Mouse (Mus musculus) testis, postnatal 14 days (tissue): ENCODE measurements around the gene Slc15a4.

Experiments used
- DNase-seq: peaks from one replicate; pipeline ENCODE4 v3.0.0; 2021; ENCODE audit warnings: low spot score

Gene Slc15a4

DNA sequence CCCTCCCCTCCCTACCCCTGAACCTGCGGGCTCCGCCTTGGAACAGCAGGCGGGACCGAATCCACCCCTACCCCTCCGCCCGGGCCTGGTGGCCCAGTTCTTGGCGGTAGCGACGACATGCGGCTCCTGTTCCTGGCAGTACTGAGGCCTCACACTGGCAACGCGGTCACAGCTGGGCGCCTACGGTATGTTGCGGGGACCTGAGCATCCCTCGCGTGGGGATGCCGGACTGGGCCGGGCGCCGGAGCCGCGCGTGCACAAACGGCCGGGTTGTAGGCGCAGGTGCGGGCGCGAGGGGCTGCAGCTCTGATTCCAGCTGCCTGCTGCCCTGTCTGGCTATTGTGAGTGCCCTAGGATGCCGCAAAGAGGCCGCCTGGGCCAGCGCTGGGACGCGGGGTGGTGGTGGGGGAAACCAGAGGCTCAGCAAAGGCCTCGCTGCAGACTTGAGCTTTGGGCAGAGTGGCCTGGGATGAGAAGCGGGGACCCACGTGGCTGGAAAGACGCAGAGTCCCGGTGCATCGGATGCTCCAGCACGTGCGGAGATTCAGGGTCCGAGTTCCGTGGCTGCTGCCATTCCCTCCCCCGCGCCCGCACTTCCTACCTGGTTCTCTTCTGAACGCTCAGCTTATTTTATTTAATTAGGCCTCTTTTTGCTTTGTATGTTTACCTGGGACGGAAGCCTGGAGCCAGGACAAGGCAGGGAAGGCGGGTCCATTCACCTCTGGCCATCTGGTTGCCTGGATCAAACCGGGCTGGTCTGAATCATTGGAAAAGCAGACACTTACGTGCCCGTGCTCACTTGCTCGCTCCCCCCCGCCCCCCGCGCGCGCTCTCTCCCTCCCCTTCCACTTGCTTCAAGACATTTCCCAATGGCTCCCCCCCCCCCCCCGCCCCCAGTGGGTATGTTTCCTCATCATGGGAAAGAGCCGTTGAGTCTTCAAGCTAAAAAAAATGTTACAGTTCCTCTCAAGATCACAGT is at the start of gene Slc15a4, which contains the start of gene Glt1d1:
Gene Slc15a4 (minus strand): TSS at position 731 of the 979 bp plus-strand sequence.
Gene Glt1d1 (plus strand): TSS at position 96 of the 979 bp plus-strand sequence.
- DNase-seq: no peak

GRCm38 (mm10) chr5:127678501-127678900 is 45.8 kb upstream of the Slc15a4 start:
- DNase-seq: no peak

- DNase-seq: no peak
Measured at GRCm38 (mm10) chr5:127677561-127677960, 44.9 kb upstream of the Slc15a4 start.

GRCm38 (mm10) chr5:127673913-127674312 is 41.2 kb upstream of the Slc15a4 start:
- no peak for DNase-seq

DNA sequence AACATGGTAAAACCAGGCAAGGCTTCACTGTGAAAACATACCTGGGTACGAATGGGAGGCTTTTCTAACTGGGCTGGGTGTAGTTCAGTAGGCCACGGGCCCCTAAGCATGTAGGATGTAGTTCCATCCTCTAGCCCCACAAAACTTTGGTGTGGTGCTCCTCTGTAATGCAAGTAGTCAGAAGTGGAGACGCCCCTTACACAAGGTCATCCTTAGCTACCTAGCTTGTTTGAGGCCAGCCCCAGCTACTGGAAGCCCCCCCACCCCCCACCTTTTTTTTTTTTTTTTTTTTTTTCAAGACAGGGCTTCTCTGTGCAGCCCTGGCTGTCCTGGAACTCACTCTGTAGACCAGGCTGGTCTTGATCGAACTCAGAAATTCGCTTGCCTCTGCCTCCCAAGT is 28.3 kb upstream of the Slc15a4 start:
- DNase-seq: no peak

GRCm38 (mm10) chr5:127660267-127660666 is 27.6 kb upstream of the Slc15a4 start:
- DNase-seq: no peak

DNA sequence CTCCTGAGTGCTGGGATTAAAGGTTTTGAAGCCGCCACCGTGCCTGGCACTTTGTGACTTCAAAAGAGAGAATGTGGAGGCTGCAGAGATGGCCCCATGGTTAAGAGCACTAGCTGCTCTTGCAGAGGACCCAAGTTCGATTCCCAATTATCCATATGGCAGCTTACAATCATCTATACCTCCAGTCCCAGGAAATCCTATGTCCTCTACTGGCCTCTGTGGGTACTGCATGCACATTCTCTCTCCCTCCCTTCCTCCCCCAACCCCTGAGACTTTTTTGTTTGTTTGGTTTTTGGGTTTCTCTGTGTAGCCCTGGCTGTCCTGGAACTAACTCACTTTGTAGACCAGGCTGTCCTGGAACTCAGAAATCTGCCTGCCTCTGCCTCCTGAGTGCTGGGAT is 26.6 kb upstream of the Slc15a4 start:
- no peak for DNase-seq

DNA sequence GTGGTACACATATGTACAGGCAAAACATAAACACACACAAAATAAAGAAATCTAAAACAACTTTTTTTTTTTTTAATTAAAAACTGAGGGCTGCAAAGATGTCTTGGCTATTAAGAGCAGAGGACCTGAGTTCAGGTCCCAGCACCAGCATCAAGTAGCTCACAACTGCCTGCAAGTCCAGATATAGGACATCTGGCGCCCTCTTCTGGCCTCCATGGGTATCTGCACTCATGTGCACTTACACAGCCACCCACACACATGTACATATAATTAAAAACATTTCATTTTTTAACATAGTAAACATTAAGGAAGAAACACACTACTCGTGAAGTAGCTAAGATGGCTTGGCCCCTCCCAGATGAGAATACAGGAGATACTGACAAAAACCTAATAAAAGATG is 25.6 kb upstream of the Slc15a4 start:
- no peak for DNase-seq

- DNase-seq: peak; percentile 17
Measured at GRCm38 (mm10) chr5:127649077-127649476, 16.4 kb upstream of the Slc15a4 start.

DNA sequence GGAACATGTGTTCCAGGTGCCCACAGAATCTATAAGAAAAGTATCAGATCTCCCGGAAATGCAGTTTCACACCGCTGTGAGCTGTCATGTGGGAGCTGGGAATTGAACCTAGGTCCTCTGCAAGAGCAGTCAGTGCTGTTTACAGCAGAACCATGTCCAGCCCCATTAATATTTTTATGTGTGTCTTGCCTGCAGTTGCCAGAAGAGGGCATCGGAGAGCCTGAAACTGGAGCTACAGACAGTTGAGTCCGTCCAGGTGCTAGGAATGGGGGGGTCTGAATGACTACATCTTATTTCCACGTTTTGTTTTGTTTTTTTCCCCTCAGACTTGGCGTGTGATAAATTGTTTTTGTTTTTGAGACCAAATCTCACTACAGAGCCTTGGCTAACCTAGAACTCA is 15.3 kb upstream of the Slc15a4 start:
- DNase-seq: no peak

- DNase-seq: no peak
Measured at GRCm38 (mm10) chr5:127641185-127641958, 8.7 kb upstream of the Slc15a4 start.

DNA sequence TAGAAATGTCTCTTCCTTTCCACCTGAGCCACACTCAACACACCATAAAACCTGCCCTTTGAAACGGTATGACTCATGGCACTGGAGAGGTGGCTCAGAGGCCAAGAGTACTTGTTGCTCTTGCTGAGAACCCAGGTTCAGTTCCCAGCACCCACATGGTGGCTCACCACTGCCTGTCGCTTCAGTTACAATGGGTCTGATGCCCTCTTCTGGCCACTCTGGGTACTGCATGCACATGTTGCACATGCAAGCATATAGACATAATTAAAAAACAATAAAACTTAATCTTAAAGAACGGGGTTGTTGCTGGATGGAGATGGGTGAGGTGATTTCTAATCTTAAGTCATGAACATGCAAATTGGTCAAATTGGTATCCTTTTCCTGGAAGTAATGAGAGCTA is 7.7 kb upstream of the Slc15a4 start:
- DNase-seq: peak; percentile 71

DNA sequence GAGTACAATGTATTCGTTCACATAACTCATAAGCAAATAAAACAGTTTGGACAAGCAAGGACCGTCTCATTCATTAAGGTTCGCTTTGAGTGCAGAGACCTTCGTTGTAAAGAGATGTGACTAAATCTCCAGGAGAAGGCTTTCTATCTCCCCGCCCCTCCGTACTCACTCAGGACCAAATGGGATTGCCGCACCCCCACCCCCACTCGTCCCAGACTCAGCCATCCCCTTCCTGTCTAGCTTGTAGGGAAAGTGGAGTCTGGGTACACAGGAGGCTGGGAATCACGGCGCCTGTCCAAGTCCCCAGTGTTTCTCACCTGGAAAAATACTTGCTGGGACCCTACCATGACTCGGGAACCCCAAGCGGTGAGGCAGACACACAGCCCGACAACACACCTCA is 6.9 kb upstream of the Slc15a4 start:
- no peak for DNase-seq

GRCm38 (mm10) chr5:127639067-127639605 is 6.4 kb upstream of the Slc15a4 start:
- no peak for DNase-seq

DNA sequence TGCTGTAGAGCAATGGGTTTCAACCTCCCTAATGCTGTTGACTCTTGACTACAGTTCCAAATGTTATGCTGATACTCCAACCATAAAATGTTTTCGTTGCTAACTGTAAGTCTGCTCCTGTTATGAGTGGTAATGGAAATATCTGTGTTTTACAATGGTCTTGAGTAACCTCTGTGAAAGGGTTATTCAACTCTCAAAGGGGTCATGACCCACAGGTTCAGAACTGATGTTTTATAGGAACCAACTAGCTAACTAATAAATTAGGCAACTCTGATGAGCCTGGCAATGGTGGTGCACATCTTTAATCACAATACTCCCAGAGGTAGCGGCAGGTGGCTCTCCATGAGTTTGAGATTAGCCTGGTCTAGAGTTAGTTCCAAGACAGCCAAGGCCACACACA is 5.5 kb upstream of the Slc15a4 start:
- DNase-seq: no peak

- no peak for DNase-seq
Measured at GRCm38 (mm10) chr5:127637622-127638021, 4.9 kb upstream of the Slc15a4 start.

- DNase-seq: no peak
Measured at GRCm38 (mm10) chr5:127633666-127634065, 969 bp upstream of the Slc15a4 start.

DNA sequence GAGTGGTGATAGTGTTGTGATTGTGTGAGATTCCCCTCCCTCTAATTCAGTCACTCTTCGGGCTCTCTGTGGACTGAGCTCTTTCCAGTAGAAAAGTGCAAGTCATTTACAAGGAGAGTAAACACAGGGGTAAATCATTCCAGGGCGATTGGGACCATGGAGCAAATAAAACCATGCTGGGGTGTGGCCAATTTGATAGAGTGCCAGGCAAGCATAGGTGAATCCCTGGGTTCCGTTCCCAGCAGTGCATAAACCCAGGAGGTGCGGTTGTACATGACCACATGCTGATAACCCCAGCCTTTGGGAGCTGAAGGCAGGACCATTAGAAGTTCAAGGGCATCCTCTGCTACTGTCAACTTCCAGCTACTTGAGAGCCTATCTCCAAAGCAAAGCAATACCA is 491 bp upstream of the Slc15a4 start:
- no peak for DNase-seq

GRCm38 (mm10) chr5:127631671-127632070 is 1.0 kb downstream of the Slc15a4 start:
- DNase-seq: no peak

- DNase-seq: no peak
Measured at GRCm38 (mm10) chr5:127627242-127627641, 5.5 kb downstream of the Slc15a4 start.

DNA sequence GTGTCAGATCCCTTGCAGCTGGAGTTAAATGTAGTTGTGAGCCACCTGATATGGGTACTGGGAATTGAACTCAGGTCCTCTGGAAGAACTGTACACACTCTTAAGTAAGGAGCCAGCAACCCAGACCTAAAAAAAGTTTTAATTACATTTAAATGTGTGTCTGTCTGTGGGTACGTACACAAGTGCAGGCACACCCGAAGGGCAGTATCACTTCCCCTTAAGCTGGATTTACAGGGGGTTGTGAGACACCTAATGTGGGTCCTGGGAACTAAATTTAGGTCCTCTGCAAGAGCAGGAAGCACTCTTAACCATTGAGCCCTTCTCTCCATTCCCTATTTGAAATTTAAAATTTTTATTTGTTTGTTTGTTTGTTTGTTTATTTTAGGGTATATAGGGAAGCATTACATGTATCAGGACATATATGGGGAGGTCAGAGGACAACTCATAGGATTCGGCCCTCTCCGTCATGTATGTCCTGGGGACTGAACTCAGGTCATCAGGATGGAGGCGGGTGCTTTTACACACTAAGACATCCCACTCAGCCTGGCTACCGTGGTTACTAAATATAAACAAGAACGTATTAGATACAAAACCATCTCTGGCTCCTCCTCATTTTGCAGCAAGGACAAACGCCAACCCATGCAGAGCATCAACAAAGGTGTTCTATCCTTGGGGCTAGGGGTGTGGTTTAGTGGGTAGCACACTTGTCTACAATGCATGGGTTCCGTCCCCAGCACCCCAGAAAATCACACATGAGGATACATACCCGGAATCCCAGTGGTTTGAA is 8.1 kb downstream of the Slc15a4 start:
- DNase-seq: no peak

GRCm38 (mm10) chr5:127621108-127621507 is 11.6 kb downstream of the Slc15a4 start:
- no peak for DNase-seq
